Mouse (Mus musculus) C2C12 (cell line): ENCODE data around the gene Angptl2.
"Not testable (repeated sequence)": the region's sequence is repeated elsewhere in the genome, so short reads cannot be mapped to it uniquely, and the experiment has no call there.

Experiments used
- CEBPB ChIP-seq: IDR thresholded peaks from one replicate; pipeline ENCODE4 v1.6.1; 2011; ENCODE audit warnings: low read depth, mild to moderate bottlenecking, control low read depth, moderate library complexity
- CTCF ChIP-seq: IDR thresholded peaks from one replicate; pipeline ENCODE4 v1.5.1; 2011; ENCODE audit not compliant: control insufficient read depth, insufficient read depth, insufficient read length
- FOSL1 ChIP-seq: IDR thresholded peaks from one replicate; pipeline ENCODE4 v1.8.0; 2011; ENCODE audit warnings: mild to moderate bottlenecking, low read length; ENCODE audit not compliant: poor library complexity, insufficient read depth, severe bottlenecking
- MAX ChIP-seq: IDR thresholded peaks from one replicate; pipeline ENCODE4 v1.6.1; 2011; ENCODE audit warnings: mild to moderate bottlenecking, control low read depth
- MYOD1 ChIP-seq: IDR thresholded peaks from one replicate; pipeline ENCODE4 v1.6.1; 2011; ENCODE audit warnings: low read depth; ENCODE audit not compliant: control insufficient read depth, insufficient read length
- MYOG ChIP-seq: IDR thresholded peaks from one replicate; pipeline ENCODE4 v1.6.1; 2011; ENCODE audit not compliant: control insufficient read depth, insufficient read length; ENCODE audit errors: extremely low read depth

GRCm38 (mm10) chr2:33211263-33211662 is 4.6 kb upstream of the Angptl2 start:
- not testable (repeated sequence) for TF ChIP-seq CTCF, MAX, CEBPB, MYOG, FOSL1, MYOD1
